In the genomic region with DNA sequence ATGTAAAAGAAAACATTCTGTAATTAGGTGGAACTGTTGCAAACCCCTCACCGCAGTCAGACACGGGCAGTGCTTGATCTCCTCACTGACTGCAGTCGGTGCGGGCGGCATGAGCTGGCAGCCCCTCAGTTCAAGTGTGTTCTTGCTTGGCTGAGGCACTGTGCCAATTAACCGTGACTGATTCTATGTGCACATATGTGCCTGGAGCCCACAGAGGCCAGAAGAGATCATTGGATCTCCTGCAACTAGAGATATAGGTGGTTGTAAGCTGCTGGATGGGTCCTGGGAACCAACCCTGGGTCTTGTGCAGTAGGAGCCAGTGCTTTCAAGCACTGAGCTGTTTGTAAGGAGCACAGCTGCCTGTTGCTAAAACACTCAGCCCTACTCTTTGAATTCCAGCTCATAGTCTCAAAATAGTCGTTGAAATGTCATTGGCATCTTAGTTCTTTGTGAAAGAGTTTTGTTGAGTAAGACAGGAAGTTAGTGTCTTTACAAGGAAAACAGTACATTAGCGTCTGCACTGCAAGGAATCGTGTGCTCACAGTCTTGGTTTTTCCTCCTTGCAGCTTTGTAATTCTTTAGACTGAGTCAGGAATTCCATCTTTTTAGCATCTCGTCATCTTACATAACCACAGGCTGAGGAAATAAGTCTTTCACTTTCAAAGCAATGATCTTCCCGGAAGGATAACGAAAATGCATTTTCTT, we compare ENCODE assay signal across 11 mouse cellular contexts. TPM values are rescaled to one million over a fixed set of nuclear protein-coding genes. Genes with fewer than 3 reads are reported as not detected.
DNase-seq lines count a peak whose midpoint lies in the region.
"Had no signal": no experiment of that assay in that cellular context is flagged by ENCODE, and none has a peak within 500 bp of the region (broad histone marks: within the 10 kb centered on the region; RNA-seq: fewer than 3 reads in every experiment).

No protein-coding gene starts in this region.

- intact Hi-C loops in left cerebral cortex, postnatal 25 days (cut with DNase I): loop anchor here (2.0 kb wide), 2 partner anchors 19 to 129 kb away; no protein-coding TSS in a partner anchor

- peak; percentile 20 to 40 for DNase-seq in cerebellum, postnatal 10 days
- DNase-seq in cerebellum, adult 11 months: no peak
- DNase-seq in right cerebral cortex, adult 18-20 months: peak; percentile 31
- no peak for DNase-seq in right cerebral cortex, postnatal 14 days
- peak; percentile 29 to 74 for DNase-seq in left cerebral cortex, postnatal 25 days (ENCODE audit: low spot score in 2 of 2)
- peak; percentile 80 for DNase-seq in telencephalon, adult 2 months (ENCODE audit: low read depth, low spot score)
- DNase-seq in adrenal gland, adult 8-10 months: no peak
- no peak for DNase-seq in gastrocnemius, postnatal 4 days (ENCODE audit: low spot score in 2 of 2)
- DNase-seq: adrenal gland, postnatal 10 days; cerebellum, adult 8-10 months; gastrocnemius, postnatal 25 days had no signal

RNA-seq across cellular contexts. Expression of a gene that starts 16.7 kb away (rescaled TPM):
- total RNA-seq in left cerebral cortex, postnatal 25 days (2021): 10 to 100 TPM; 34.5 to 34.9 TPM
- 10 to 100 TPM; 22.5 to 31.1 (median 24.6) TPM for total RNA-seq in adrenal gland, adult 8-10 months (2022)
- 10 to 100 TPM; 26.1 to 27.6 TPM for total RNA-seq in gastrocnemius, postnatal 4 days (2021)

RNA-seq across cellular contexts. Expression of a gene that starts 16.8 kb away (rescaled TPM):
- 1 to 10 TPM; 8.2 to 9.1 TPM for total RNA-seq in left cerebral cortex, postnatal 25 days (2021)
- 1 to 10 TPM in 1 of 4 experiments, under 1 TPM in 3; 0.64 to 1.7 (median 0.79) TPM for total RNA-seq in adrenal gland, adult 8-10 months (2022)
- total RNA-seq in gastrocnemius, postnatal 4 days (2021): 10 to 100 TPM; 14.7 to 15.2 TPM

Comparison
In these comparisons a context has a peak if more than half of its experiments do, and no peak if none do; other contexts are left out.
1. DNase-seq: peak in cerebellum, postnatal 10 days (2 of 2), right cerebral cortex, adult 18-20 months (single experiment), left cerebral cortex, postnatal 25 days (2 of 2) and telencephalon, adult 2 months (single experiment); none in cerebellum, adult 11 months (single experiment), right cerebral cortex, postnatal 14 days (single experiment), adrenal gland, adult 8-10 months (single experiment) and gastrocnemius, postnatal 4 days (0 of 2).